Mouse (Mus musculus) intestine, embryonic 14.5 days (tissue): Measurements from ENCODE around the gene Zfp60. TPM values are rescaled to one million over a fixed set of nuclear protein-coding genes. Genes with fewer than 3 reads are reported as not detected.

Source experiments
- ATAC-seq: fragments of 200-750 bp; cut with Nextera tagmentation; replicated peaks from 2 replicates; pipeline ENCODE4 v1.8.0; 2017; ENCODE audit warnings: low read depth, moderate number of reproducible peaks, moderate TSS enrichment, moderate library complexity; ENCODE audit not compliant: low FRiP score, low TSS enrichment
- DNase-seq: peaks from one replicate; pipeline ENCODE4 v3.0.0-alpha.2; 2018; ENCODE audit warnings: low spot score
- H3K27ac ChIP-seq: fragments of 300-500 bp; sonication (generic); 2 replicates; pipeline ENCODE4 v1.5.1; 2014; ENCODE audit warnings: low read depth, mild to moderate bottlenecking, control low read depth
- H3K27me3 ChIP-seq: fragments of 300-500 bp; sonication (generic); replicated peaks from 2 replicates; pipeline ENCODE4 v1.6.1; 2014; ENCODE audit warnings: low read length, control low read depth; ENCODE audit not compliant: control insufficient read depth, insufficient read depth
- H3K36me3 ChIP-seq: fragments of 300-500 bp; sonication (generic); 2 replicates; pipeline ENCODE4 v1.6.1; 2014; ENCODE audit warnings: low read length, control low read depth; ENCODE audit not compliant: control insufficient read depth, insufficient read depth
- H3K4me1 ChIP-seq: fragments of 300-500 bp; sonication (generic); replicated peaks from 2 replicates; pipeline ENCODE4 v1.6.1; 2014; ENCODE audit warnings: low read length, control low read depth, mixed read lengths; ENCODE audit not compliant: control insufficient read depth, insufficient read depth
- H3K4me2 ChIP-seq: fragments of 300-500 bp; sonication (generic); 2 replicates; pipeline ENCODE4 v1.6.1; 2014; ENCODE audit warnings: low read length
- H3K4me3 ChIP-seq: fragments of 300-500 bp; sonication (generic); 2 replicates; pipeline ENCODE4 v1.5.1; 2014; ENCODE audit warnings: low read depth, low read length, control low read depth, mixed read lengths
- H3K9ac ChIP-seq: fragments of 300-500 bp; sonication (generic); 2 replicates; pipeline ENCODE4 v1.6.1; 2014; ENCODE audit warnings: mild to moderate bottlenecking, low read length
- H3K9me3 ChIP-seq: fragments of 300-500 bp; sonication (generic); 2 replicates; pipeline ENCODE4 v1.6.1; 2016; ENCODE audit warnings: low read length, control low read depth; ENCODE audit not compliant: control insufficient read depth
- WGBS: fragments of 180-500 bp; shearing (Covaris S2); extraction: QIAGEN DNeasy Blood & Tissue Kit; methylation state at CpG from one replicate; pipeline ENCODE4 v1.1.7; 2014; 5-methylcytosine and 5-hydroxymethylcytosine counted together
- polyA plus RNA-seq: library from polyadenylated mRNA; unstranded; fragments of >200 nt; fragmentation: Nextera tagmentation; extraction: Ambion mirVana; gene quantifications from 2 replicates; pipeline ENCODE4 v1.2.1, GENCODE M21; 2014

The Zfp60 gene
- polyA plus RNA-seq, 1 experiment from 2014 or later = 28.5 TPM

DNA sequence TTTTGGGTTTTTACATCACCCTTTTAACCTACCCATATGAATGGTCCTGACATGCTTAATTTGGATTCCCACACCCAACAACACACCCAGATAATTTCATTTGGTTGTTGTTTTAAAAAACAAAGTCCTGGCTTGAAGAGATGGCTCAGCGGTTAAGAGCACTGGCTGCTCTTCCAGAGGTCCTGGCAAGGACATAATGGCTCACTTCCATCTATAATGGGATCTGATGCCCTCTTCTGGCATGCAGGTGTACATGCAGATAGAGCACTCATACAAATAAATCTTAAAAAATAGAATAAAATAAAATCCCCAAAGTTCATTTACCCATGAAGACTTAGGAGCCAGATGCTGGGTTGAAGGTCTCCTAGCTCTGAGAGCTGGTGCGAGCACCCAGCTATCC is 69.9 kb downstream of the Zfp60 start:
- no peaks in the 10 kb centered on the region for H3K36me3 ChIP-seq
- DNase-seq (no peak), ATAC-seq (no peak)
- no peak overlapping the region for H3K9ac ChIP-seq
- H3K4me2 ChIP-seq = no peak overlapping the region
- no peak overlapping the region for H3K4me3 ChIP-seq
- no peaks in the 10 kb centered on the region; the same call in 1 of the 2 replicates for H3K4me1 ChIP-seq
- H3K27ac ChIP-seq = no peak overlapping the region
- 63% methylated on average over 2 of the region's 2 CpGs for WGBS
- H3K9me3 ChIP-seq = no peaks in the 10 kb centered on the region
- no peaks in the 10 kb centered on the region for H3K27me3 ChIP-seq

DNA sequence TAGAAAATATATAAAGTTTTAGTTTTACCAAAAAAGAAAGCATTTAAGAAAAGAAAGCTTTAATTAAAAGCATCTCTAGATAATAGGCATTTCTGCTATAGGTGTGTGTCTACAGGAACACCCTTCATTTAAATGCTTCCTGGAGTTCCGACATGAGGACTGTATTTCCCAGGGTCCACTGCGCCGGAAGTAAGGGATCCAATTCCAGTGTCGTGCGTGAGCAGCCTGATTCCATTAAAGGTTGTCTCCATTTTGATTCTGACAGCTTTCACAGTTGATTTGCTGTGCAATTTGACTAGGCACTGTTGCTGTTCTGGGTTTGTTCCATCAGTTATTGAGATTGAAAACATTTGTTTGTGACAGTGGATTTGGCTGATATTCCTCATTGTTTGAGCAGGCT is 71.8 kb downstream of the Zfp60 start:
- Histone ChIP-seq H3K4me1 (no peaks in the 10 kb centered on the region; the same call in 1 of the 2 replicates), H3K4me3 (no peak overlapping the region), H3K27ac (no peak overlapping the region), H3K27me3 (no peaks in the 10 kb centered on the region), H3K36me3 (peaks cover 3% of the 10 kb centered on the region; the same call in 1 of the 2 replicates), H3K4me2 (no peak overlapping the region), H3K9me3 (no peaks in the 10 kb centered on the region), H3K9ac (no peak overlapping the region)
- WGBS = 69% methylated on average over 5 of the region's 5 CpGs
- no peak for ATAC-seq
- DNase-seq = no peak

Other genes with a start within 250 kb of the Zfp60 start
- gene Sertad1, start 244.5 kb upstream of the Zfp60 start, polyA plus RNA-seq = 33.9 and 38.4 TPM in 2 replicates
- 1.5 and 1.6 TPM in 2 replicates for gene Prx, start 232.1 kb upstream of the Zfp60 start, polyA plus RNA-seq
- 0.83 and 1.2 TPM in 2 replicates for gene Hipk4, start 208.1 kb upstream of the Zfp60 start, polyA plus RNA-seq
- gene Pld3, start 178.2 kb upstream of the Zfp60 start, polyA plus RNA-seq = 58.5 and 66.6 TPM in 2 replicates
- gene 2310022A10Rik, start 178.2 kb upstream of the Zfp60 start, polyA plus RNA-seq = 20.8 and 23.6 TPM in 2 replicates
- 83.4 and 90.5 TPM in 2 replicates for gene Akt2, start 139.8 kb upstream of the Zfp60 start, polyA plus RNA-seq
- 3.2 and 3.3 TPM in 2 replicates for gene Ttc9b, start 77.5 kb upstream of the Zfp60 start, polyA plus RNA-seq
- 6.3 and 7.0 TPM in 2 replicates for gene Map3k10, start 56.8 kb upstream of the Zfp60 start, polyA plus RNA-seq
- 2.5 and 3.4 TPM in 2 replicates for gene Zfp607b, start 42.0 kb upstream of the Zfp60 start, polyA plus RNA-seq
- gene Zfp626, start 75.8 kb downstream of the Zfp60 start, polyA plus RNA-seq = 1.8 TPM in 2 replicates
- 7.4 and 10.4 TPM in 2 replicates for gene Zfp59, start 107.2 kb downstream of the Zfp60 start, polyA plus RNA-seq
- gene Zfp607a, start 126.1 kb downstream of the Zfp60 start, polyA plus RNA-seq = 4.3 and 5.0 TPM in 2 replicates
- gene Zfp974, start 198.1 kb downstream of the Zfp60 start, polyA plus RNA-seq = 7.2 and 9.5 TPM in 2 replicates
- gene Zfp780b, start 247.8 kb downstream of the Zfp60 start, polyA plus RNA-seq = 16.8 and 18.7 TPM in 2 replicates